Comparison of ENCODE assay signal across 8 mouse cellular contexts in genomic region chr9:109096251-109096661, GRCm38 (mm10). TPM values are rescaled to one million over a fixed set of nuclear protein-coding genes. Genes with fewer than 3 reads are reported as not detected.
A peak's percentile ranks its signal among the peaks of the same experiment; 100 is the strongest.
DNase-seq lines count a peak whose midpoint lies in the region; ATAC-seq and TF ChIP-seq lines count a peak whose summit lies in the region.

No protein-coding gene starts in this region.

- TF ChIP-seq CTCF in intestine, postnatal 0 days (IDR thresholded peaks at IDR 0.05; ENCODE audit: low read depth) = no peak

- ATAC-seq in kidney, embryonic 14.5 days (ENCODE audit: low FRiP score, low TSS enrichment) = no peak
- no peak for ATAC-seq in intestine, postnatal 0 days

- no peak for DNase-seq in kidney, adult 11 months
- no peak for DNase-seq in ES-E14 (ENCODE audit: low read depth, low spot score)
- DNase-seq in forebrain, embryonic 10.5 days (ENCODE audit: extremely low spot score, low spot score) = no peak
- peak; percentile 29 for DNase-seq in neural tube, embryonic 10.5 days (ENCODE audit: extremely low spot score, low spot score)
- DNase-seq in gastrocnemius, postnatal 14 days = no peak
- no peak for DNase-seq in cerebellum, adult 11-12 months

- H3K9me3 ChIP-seq in kidney, embryonic 14.5 days (ENCODE audit: control insufficient read depth, low read length) = no peaks in the 10 kb centered on the region
- H3K9me3 ChIP-seq in ES-E14 (ENCODE audit: control insufficient read depth, insufficient read depth, low read depth, low read length) = no peaks in the 10 kb centered on the region
- no peaks in the 10 kb centered on the region for H3K9me3 ChIP-seq in forebrain, embryonic 10.5 days
- no peaks in the 10 kb centered on the region for H3K9me3 ChIP-seq in intestine, postnatal 0 days (ENCODE audit: control insufficient read depth)

- H3K36me3 ChIP-seq in kidney, embryonic 14.5 days (ENCODE audit: control insufficient read depth, insufficient read depth, low read length) = peaks cover 24% of the 10 kb centered on the region
- H3K36me3 ChIP-seq in ES-E14 (ENCODE audit: control insufficient read depth, insufficient read depth, low read length, poor library complexity, severe bottlenecking) = peaks cover 17% of the 10 kb centered on the region; the same call in 1 of the 2 replicates
- peaks cover 47% of the 10 kb centered on the region for H3K36me3 ChIP-seq in forebrain, embryonic 10.5 days (replicated peaks)
- peaks cover 11% of the 10 kb centered on the region for H3K36me3 ChIP-seq in intestine, postnatal 0 days (ENCODE audit: control insufficient read depth, insufficient read depth)

- in situ Hi-C loops in ES-E14 (cut with MboI; ENCODE audit: low sequenced_read_pairs in 2 of 2, unreplicated experiment in 2 of 2) = no loop called here

- peak overlapping the region; percentile 54 for H3K4me2 ChIP-seq in kidney, embryonic 14.5 days (replicated peaks; ENCODE audit: low read depth, low read length)
- H3K4me2 ChIP-seq in intestine, postnatal 0 days (replicated peaks; ENCODE audit: low read depth) = peak overlapping the region; percentile 98

- intact Hi-C loops in gastrocnemius, postnatal 14 days (cut with DNase I; ENCODE audit: low total_unique reads) = no loop called here

- WGBS in kidney, embryonic 14.5 days = 15% methylated on average over 9 of the region's 9 CpGs
- 23% methylated on average over 9 of the region's 9 CpGs for WGBS in forebrain, embryonic 10.5 days
- 39% methylated on average over 9 of the region's 9 CpGs for WGBS in intestine, postnatal 0 days

- peak overlapping the region; percentile 91 for H3K9ac ChIP-seq in kidney, embryonic 14.5 days (ENCODE audit: low read depth, low read length)
- peak overlapping the region; percentile 85 for H3K9ac ChIP-seq in ES-E14 (ENCODE audit: insufficient read depth, low read depth, low read length, poor library complexity, severe bottlenecking)
- 0 out of 2 replicates have a peak overlapping the region, but pooled peaks have one; percentile 17 for H3K9ac ChIP-seq in intestine, postnatal 0 days (ENCODE audit: low read depth, low read length)

- H3K4me3 ChIP-seq in kidney, embryonic 14.5 days (ENCODE audit: low read length) = peak overlapping the region; percentile 78
- peak overlapping the region; percentile 82 to 84 for H3K4me3 ChIP-seq in ES-E14 (ENCODE audit: insufficient read depth in 1 of 2, low read depth in 1 of 2, low read length in 2 of 2, poor library complexity in 1 of 2, severe bottlenecking in 1 of 2)
- H3K4me3 ChIP-seq in forebrain, embryonic 10.5 days = peak overlapping the region; percentile 83
- peak overlapping the region; percentile 75 for H3K4me3 ChIP-seq in intestine, postnatal 0 days (ENCODE audit: low read depth, low read length)

- peaks cover 64% of the 10 kb centered on the region for H3K4me1 ChIP-seq in kidney, embryonic 14.5 days (ENCODE audit: control insufficient read depth, insufficient read depth, low read length)
- peaks cover 0 to 18% of the 10 kb centered on the region in 2 experiments; a peak in 1 of 4 replicates for H3K4me1 ChIP-seq in ES-E14 (ENCODE audit: control insufficient read depth in 2 of 2, insufficient read depth in 2 of 2, low read length in 2 of 2, poor library complexity in 1 of 2)
- peaks cover 68% of the 10 kb centered on the region for H3K4me1 ChIP-seq in forebrain, embryonic 10.5 days
- peaks cover 6% of the 10 kb centered on the region; the same call in 1 of the 2 replicates for H3K4me1 ChIP-seq in intestine, postnatal 0 days (replicated peaks; ENCODE audit: control insufficient read depth, insufficient read depth, low read length)

- no peaks in the 10 kb centered on the region for H3K27me3 ChIP-seq in kidney, embryonic 14.5 days (ENCODE audit: control insufficient read depth, insufficient read depth, low read length)
- H3K27me3 ChIP-seq in forebrain, embryonic 10.5 days (ENCODE audit: poor library complexity, severe bottlenecking) = 0 out of 2 replicates have a peak, but pooled peaks cover 9% of the 10 kb centered on the region
- no peaks in the 10 kb centered on the region for H3K27me3 ChIP-seq in intestine, postnatal 0 days (replicated peaks; ENCODE audit: control insufficient read depth, insufficient read depth, low read length)

- peak overlapping the region; percentile 99 for H3K27ac ChIP-seq in kidney, embryonic 14.5 days (ENCODE audit: low read depth, low read length)
- no peak overlapping the region for H3K27ac ChIP-seq in ES-E14 (ENCODE audit: insufficient read depth, low read depth, low read length, poor library complexity, severe bottlenecking)
- H3K27ac ChIP-seq in forebrain, embryonic 10.5 days = peak overlapping the region; percentile 100
- no peak overlapping the region for H3K27ac ChIP-seq in intestine, postnatal 0 days (ENCODE audit: low read depth, low read length)

TF ChIP-seq in ES-E14, 5 proteins besides CTCF, POLR2A, EP300 and RAD21:
- no peak for TF ChIP-seq CHD2 (IDR thresholded peaks at IDR 0.05; ENCODE audit: low read depth, low read length)
- no peak for TF ChIP-seq ZC3H11A (IDR thresholded peaks at IDR 0.05; ENCODE audit: borderline replicate concordance, low read depth, low read length)
- TF ChIP-seq HCFC1 (IDR thresholded peaks at IDR 0.05; ENCODE audit: borderline replicate concordance, insufficient read depth, low read length) = no peak
- TF ChIP-seq MAFK (IDR thresholded peaks at IDR 0.05; ENCODE audit: insufficient read depth, low read depth, low read length) = no peak
- TF ChIP-seq ZNF384 (IDR thresholded peaks at IDR 0.05; ENCODE audit: low read depth, low read length) = no peak

RNA-seq across cellular contexts. Expression of gene Plxnb1, which starts 1.1 kb away (rescaled TPM):
- polyA plus RNA-seq in kidney, embryonic 14.5 days (2014; fragmentation: Nextera tagmentation; extraction: Ambion mirVana) = 10.5 and 17.0 TPM in 2 replicates
- total RNA-seq in ES-E14 (2012; rRNA removed) = 17.8 and 35.0 TPM in 2 replicates
- 27.0 and 28.9 TPM in 2 replicates for polyA plus RNA-seq in forebrain, embryonic 10.5 days (2016; fragmentation: Nextera tagmentation; extraction: Ambion mirVana)
- 1.3 and 1.6 TPM in 2 replicates for polyA plus RNA-seq in intestine, postnatal 0 days (2015; fragmentation: Nextera tagmentation; extraction: Ambion mirVana)
- total RNA-seq in gastrocnemius, postnatal 14 days (2021) = 1 to 10 TPM; 2.1 to 3.8 TPM

RNA-seq across cellular contexts. Expression of gene Tma7, which starts 13.9 kb away (rescaled TPM):
- polyA plus RNA-seq in kidney, embryonic 14.5 days (2014; fragmentation: Nextera tagmentation; extraction: Ambion mirVana) = 687 and 868 TPM in 2 replicates
- 266 and 347 TPM in 2 replicates for total RNA-seq in ES-E14 (2012; rRNA removed)
- 793 and 804 TPM in 2 replicates for polyA plus RNA-seq in forebrain, embryonic 10.5 days (2016; fragmentation: Nextera tagmentation; extraction: Ambion mirVana)
- polyA plus RNA-seq in intestine, postnatal 0 days (2015; fragmentation: Nextera tagmentation; extraction: Ambion mirVana) = 683 and 718 TPM in 2 replicates
- total RNA-seq in gastrocnemius, postnatal 14 days (2021) = 100 to 1,000 TPM; 184 to 190 TPM

RNA-seq across cellular contexts. Expression of gene Ccdc51, which starts 14.0 kb away (rescaled TPM):
- polyA plus RNA-seq in kidney, embryonic 14.5 days (2014; fragmentation: Nextera tagmentation; extraction: Ambion mirVana) = 13.5 and 14.7 TPM in 2 replicates
- 7.7 and 11.8 TPM in 2 replicates for total RNA-seq in ES-E14 (2012; rRNA removed)
- 13.3 and 14.7 TPM in 2 replicates for polyA plus RNA-seq in forebrain, embryonic 10.5 days (2016; fragmentation: Nextera tagmentation; extraction: Ambion mirVana)
- polyA plus RNA-seq in intestine, postnatal 0 days (2015; fragmentation: Nextera tagmentation; extraction: Ambion mirVana) = 12.1 and 12.7 TPM in 2 replicates
- total RNA-seq in gastrocnemius, postnatal 14 days (2021) = 1 to 10 TPM; 7.3 to 7.8 TPM

RNA-seq across cellular contexts. Expression of gene Atrip, which starts 22.3 kb away (rescaled TPM):
- polyA plus RNA-seq in kidney, embryonic 14.5 days (2014; fragmentation: Nextera tagmentation; extraction: Ambion mirVana) = 20.5 and 30.7 TPM in 2 replicates
- total RNA-seq in ES-E14 (2012; rRNA removed) = 17.1 and 21.7 TPM in 2 replicates
- 34.9 and 35.0 TPM in 2 replicates for polyA plus RNA-seq in forebrain, embryonic 10.5 days (2016; fragmentation: Nextera tagmentation; extraction: Ambion mirVana)
- polyA plus RNA-seq in intestine, postnatal 0 days (2015; fragmentation: Nextera tagmentation; extraction: Ambion mirVana) = 7.5 and 8.9 TPM in 2 replicates
- 1 to 10 TPM; 7.4 to 7.5 TPM for total RNA-seq in gastrocnemius, postnatal 14 days (2021)

RNA-seq across cellular contexts. Expression of gene Trex1, which starts 36.7 kb away (rescaled TPM):
- 12.6 and 13.3 TPM in 2 replicates for polyA plus RNA-seq in kidney, embryonic 14.5 days (2014; fragmentation: Nextera tagmentation; extraction: Ambion mirVana)
- 6.2 and 7.4 TPM in 2 replicates for total RNA-seq in ES-E14 (2012; rRNA removed)
- 7.6 and 9.1 TPM in 2 replicates for polyA plus RNA-seq in forebrain, embryonic 10.5 days (2016; fragmentation: Nextera tagmentation; extraction: Ambion mirVana)
- 16.1 and 17.1 TPM in 2 replicates for polyA plus RNA-seq in intestine, postnatal 0 days (2015; fragmentation: Nextera tagmentation; extraction: Ambion mirVana)
- 10 to 100 TPM; 10.7 to 11.4 TPM for total RNA-seq in gastrocnemius, postnatal 14 days (2021)

Comparison
In these comparisons a context has a peak if more than half of its experiments do, and no peak if none do; other contexts are left out.
1. H3K27ac ChIP-seq: peak in kidney, embryonic 14.5 days (single experiment) and forebrain, embryonic 10.5 days (single experiment); none in ES-E14 (single experiment) and intestine, postnatal 0 days (single experiment).
2. H3K9ac ChIP-seq: peak in every context shown above with its lines; median percentile 91 in kidney, embryonic 14.5 days; 85 in ES-E14; 17 in intestine, postnatal 0 days.
3. Peak in every context shown above with its lines, with median percentiles within 50 percentile points of each other: H3K4me3 ChIP-seq.